Mouse (Mus musculus) CH12.LX (cell line): ENCODE measurements around the gene Zgrf1. TPM values are rescaled to one million over a fixed set of nuclear protein-coding genes. Genes with fewer than 3 reads are reported as not detected.

Experiments used
- DNase-seq: peaks from one replicate; pipeline ENCODE4 v3.0.0-alpha.2; 2013; ENCODE audit errors: extremely low read depth
- H3K27ac ChIP-seq: 2 replicates; pipeline ENCODE4 v1.5.1; 2012; ENCODE audit warnings: low read depth, mild to moderate bottlenecking, control low read depth, moderate library complexity; ENCODE audit not compliant: insufficient read depth
- H3K27me3 ChIP-seq: replicated peaks from 2 replicates; pipeline ENCODE3; 2012; ENCODE audit warnings: inconsistent platforms
- H3K36me3 ChIP-seq, 2 experiments: replicated peaks in 1 of 2; 2 replicates each; pipeline versions ENCODE3 to v1.6.1; 2012; ENCODE audit warnings: inconsistent platforms in 1 of 2, low read length in 1 of 2, mild to moderate bottlenecking in 1 of 2, mixed read lengths in 1 of 2, moderate library complexity in 1 of 2; ENCODE audit not compliant: control insufficient read depth in 1 of 2, insufficient read depth in 1 of 2
- H3K4me1 ChIP-seq, 2 experiments: 2 replicates each; pipeline ENCODE4 v1.6.1; 2012; ENCODE audit warnings: inconsistent platforms in 1 of 2, moderate library complexity in 1 of 2; ENCODE audit not compliant: insufficient read depth in 2 of 2, control insufficient read depth in 1 of 2
- H3K4me2 ChIP-seq: 2 replicates; pipeline ENCODE4 v1.6.1; 2012; ENCODE audit warnings: low read depth, mild to moderate bottlenecking, control low read depth; ENCODE audit not compliant: poor library complexity, insufficient read depth, severe bottlenecking
- H3K4me3 ChIP-seq, 3 experiments: fragments of 150-350 bp in 1 of 3; sonication (generic) in 1 of 3; replicated peaks in 1 of 3; 2 replicates each; pipeline versions ENCODE3 to v1.5.1; 2011 to 2012; ENCODE audit warnings: low read depth in 2 of 3, low read length in 2 of 3, mild to moderate bottlenecking in 2 of 3, moderate library complexity in 2 of 3, control low read depth in 1 of 3, improper control_type of control experiment in 1 of 3, inconsistent platforms in 1 of 3, mixed read lengths in 1 of 3; ENCODE audit not compliant: poor library complexity in 1 of 3
- H3K79me2 ChIP-seq: replicated peaks from 2 replicates; pipeline ENCODE4 v1.6.1; 2012; ENCODE audit warnings: mild to moderate bottlenecking, moderate library complexity; ENCODE audit not compliant: control insufficient read depth, poor library complexity, insufficient read depth, severe bottlenecking; ENCODE audit errors: extremely low read depth
- H3K9ac ChIP-seq: 2 replicates; pipeline ENCODE4 v1.6.1; 2012; ENCODE audit warnings: low read depth, mild to moderate bottlenecking, control low read depth, moderate library complexity; ENCODE audit not compliant: insufficient read depth
- H3K9me3 ChIP-seq: replicated peaks from 2 replicates; pipeline ENCODE3; 2012; ENCODE audit warnings: low read length, inconsistent platforms, mixed read lengths
- BHLHE40 ChIP-seq: IDR thresholded peaks from 2 replicates; pipeline ENCODE4 v1.6.1; 2011; ENCODE audit warnings: mild to moderate bottlenecking, low read depth, low read length, improper control_type of control experiment
- CHD1 ChIP-seq: IDR thresholded peaks from 2 replicates; pipeline ENCODE4 v1.6.1; 2012; ENCODE audit warnings: low read depth, low read length, improper control_type of control experiment, inconsistent platforms
- JUND ChIP-seq: conservative IDR thresholded peaks from 2 replicates; pipeline ENCODE4 v1.6.1; 2011; ENCODE audit warnings: low read depth, low read length, improper control_type of control experiment
- MAFK ChIP-seq: IDR thresholded peaks from 2 replicates; pipeline ENCODE4 v1.6.1; 2011; ENCODE audit warnings: low read length, improper control_type of control experiment; ENCODE audit not compliant: insufficient replicate concordance
- MAZ ChIP-seq: IDR thresholded peaks from 2 replicates; pipeline ENCODE4 v1.6.1; 2012; ENCODE audit warnings: low read depth, mild to moderate bottlenecking, inconsistent platforms, low read length, improper control_type of control experiment, moderate library complexity
- MYC ChIP-seq: IDR thresholded peaks from 2 replicates; pipeline ENCODE4 v1.6.1; 2011; ENCODE audit warnings: low read depth, mild to moderate bottlenecking, improper control_type of control experiment, low read length
- PAX5 ChIP-seq: IDR thresholded peaks from 2 replicates; pipeline ENCODE4 v1.6.1; 2012; ENCODE audit warnings: low read length, inconsistent platforms, mixed read lengths
- POLR2AphosphoS2 ChIP-seq: IDR thresholded peaks from 2 replicates; pipeline ENCODE4 v1.6.1; 2011; ENCODE audit warnings: low read depth, low read length, improper control_type of control experiment
- RAD21 ChIP-seq: IDR thresholded peaks from 2 replicates; pipeline ENCODE4 v1.6.1; 2011; ENCODE audit warnings: low read depth, mild to moderate bottlenecking, low read length, improper control_type of control experiment, moderate library complexity
- RCOR1 ChIP-seq: conservative IDR thresholded peaks from 2 replicates; pipeline ENCODE4 v1.6.1; 2012; ENCODE audit warnings: low read depth, mild to moderate bottlenecking, inconsistent platforms, low read length, improper control_type of control experiment
- SMC3 ChIP-seq: IDR thresholded peaks from 2 replicates; pipeline ENCODE4 v1.6.1; 2011; ENCODE audit warnings: low read depth, low read length, improper control_type of control experiment
- TBP ChIP-seq: conservative IDR thresholded peaks from 2 replicates; pipeline ENCODE4 v1.6.1; 2011; ENCODE audit warnings: low read depth, low read length, improper control_type of control experiment
- TCF12 ChIP-seq: IDR thresholded peaks from 2 replicates; pipeline ENCODE4 v1.6.1; 2014; ENCODE audit warnings: low read depth, mild to moderate bottlenecking, inconsistent platforms, low read length, improper control_type of control experiment
- ZKSCAN1 ChIP-seq: IDR thresholded peaks from 2 replicates; pipeline ENCODE4 v1.6.1; 2012; ENCODE audit warnings: low read depth, inconsistent platforms, low read length, improper control_type of control experiment, borderline replicate concordance
- ZNF384 ChIP-seq: IDR thresholded peaks from 2 replicates; pipeline ENCODE4 v1.6.1; 2012; ENCODE audit warnings: low read depth, low read length, improper control_type of control experiment, inconsistent platforms
- dilution Hi-C: fragments of 300-500 bp; cut with MboI; formaldehyde crosslinking; loops from 2 replicates; pipeline ENCODE4 v1.14.3; 2020; ENCODE audit warnings: low sequenced_read_pairs; ENCODE audit not compliant: extremely low pct_unique_long_range_greater_than_20kb, extremely low pct_ligation_motif_present
- in situ Hi-C: fragments of 300-500 bp; cut with MboI; formaldehyde crosslinking; loops from 3 replicates; pipeline ENCODE4 v1.14.3; 2019; ENCODE audit warnings: low sequenced_read_pairs, low pct_ligation_motif_present, low pct_unique_long_range_greater_than_20kb, mixed read lengths
- polyA plus RNA-seq: library from polyadenylated mRNA; unstranded; fragments of >175 nt; gene quantifications from 2 replicates; pipeline ENCODE4 v1.2.1, GENCODE M21; 2012; ENCODE audit warnings: low read depth; ENCODE audit not compliant: insufficient read length
- total RNA-seq, 2 experiments: library from RNA; depleted of rRNA; stranded (reverse); fragments of 300-350 nt in 1 of 2; fragments of >200 nt in 1 of 2; gene quantifications; 2 replicates each; pipeline ENCODE4 v1.2.3; 2012 to 2014

Gene Zgrf1
- total and polyA plus RNA-seq, 3 experiments, result 7.0 to 10.2 (median 10.1) TPM

DNA sequence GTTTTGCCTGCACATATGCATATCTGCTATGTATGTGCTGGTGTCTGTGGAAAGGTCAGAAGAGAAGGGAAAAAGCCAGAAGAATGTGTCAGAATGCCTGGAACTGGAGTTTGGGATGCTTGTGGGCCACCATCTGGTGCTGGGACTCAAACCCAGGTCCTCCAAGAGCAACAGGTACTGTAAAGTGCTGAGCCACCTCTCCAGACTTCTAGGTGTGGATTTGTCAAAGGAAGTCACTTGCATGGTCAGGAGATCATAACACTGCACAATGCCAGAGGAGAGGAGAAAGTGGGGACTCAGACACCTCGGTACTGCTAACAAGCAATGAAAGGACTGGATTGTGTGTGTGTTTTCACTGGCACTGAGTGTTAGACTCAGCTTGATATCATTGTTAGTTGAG lies 76.9 kb downstream of the Zgrf1 start:
- Histone ChIP-seq H3K9me3 (peaks cover 13% of the 10 kb centered on the region), H3K27me3 (no peaks in the 10 kb centered on the region), H3K4me3 (no peak overlapping the region), H3K79me2 (no peaks in the 10 kb centered on the region), H3K36me3 (no peaks in the 10 kb centered on the region), H3K9ac (no peak overlapping the region), H3K4me2 (no peak overlapping the region), H3K4me1 (no peaks in the 10 kb centered on the region), H3K27ac (no peak overlapping the region)
- DNase-seq, result no peak
- dilution Hi-C loops, result no loop called here
- TF ChIP-seq JUND (no peak), MYC (no peak), BHLHE40 (no peak), PAX5 (no peak), POLR2AphosphoS2 (no peak), MAFK (no peak), TBP (no peak), SMC3 (no peak), TCF12 (no peak), CHD1 (no peak), MAZ (no peak), RAD21 (no peak)
- TF ChIP-seq, all 38 proteins: peak for 0
- in situ Hi-C loops, result loop anchor here (25.0 kb wide), 1 partner anchor 107 kb away; no protein-coding TSS in a partner anchor

DNA sequence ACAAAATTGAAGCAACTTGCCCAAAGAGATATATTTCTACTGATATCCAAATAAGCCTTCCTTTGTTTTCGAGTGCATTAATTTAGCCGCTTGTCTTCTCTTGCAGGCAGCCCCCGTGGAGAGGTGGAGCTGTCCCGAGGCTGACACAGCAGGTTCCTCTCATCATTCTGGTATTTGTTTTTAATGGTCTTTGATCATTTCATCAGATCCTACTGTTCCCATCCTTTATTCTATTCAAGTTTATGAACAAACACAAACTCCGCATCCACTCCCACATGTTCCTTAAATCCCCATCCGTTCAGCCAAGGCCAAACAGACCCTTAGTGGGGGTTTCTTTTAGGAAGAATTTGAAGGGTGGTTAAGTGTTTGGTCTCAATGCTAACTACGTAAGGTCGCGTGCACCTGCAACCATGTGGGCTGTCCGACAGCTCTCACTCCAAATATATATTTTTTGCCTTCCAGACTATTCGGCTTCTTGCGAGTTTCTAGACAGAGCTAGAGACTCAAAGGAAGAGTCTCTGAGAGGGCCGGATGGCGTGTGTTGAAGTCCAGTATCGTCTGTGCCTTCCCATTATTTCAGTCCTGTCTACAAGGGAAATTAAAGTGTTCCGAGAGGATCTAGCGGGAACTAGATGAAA lies 77.6 kb downstream of the Zgrf1 start:
- no peak for DNase-seq
- Histone ChIP-seq H3K27ac (no peak overlapping the region), H3K27me3 (no peaks in the 10 kb centered on the region), H3K4me2 (no peak overlapping the region), H3K9me3 (peaks cover 13% of the 10 kb centered on the region), H3K79me2 (no peaks in the 10 kb centered on the region), H3K36me3 (no peaks in the 10 kb centered on the region), H3K4me3 (no peak overlapping the region), H3K4me1 (no peaks in the 10 kb centered on the region), H3K9ac (no peak overlapping the region)
- dilution Hi-C loops (no loop called here), in situ Hi-C loops (loop anchor here (25.0 kb wide), 1 partner anchor 106 kb away; no protein-coding TSS in a partner anchor)
- no peak for TF ChIP-seq ZKSCAN1
- no peak for TF ChIP-seq RCOR1
- no peak for TF ChIP-seq MYC
- no peak for TF ChIP-seq ZNF384
- no peak for TF ChIP-seq JUND
